Mouse (Mus musculus) liver, embryonic 15.5 days (tissue): ENCODE measurements at regions not wholly inside any gene's neighbourhood (a gene's known extent, or its start where the extent isn't known, plus 50 kb on each side); places are given as distances from the start of the nearest gene placed in this dataset.

Experiments
- ATAC-seq: fragments of 200-750 bp; cut with Nextera tagmentation; 2 replicates; pipeline ENCODE4 v1.8.0; 2017; ENCODE audit warnings: moderate number of reproducible peaks, mild to moderate bottlenecking, moderate library complexity; ENCODE audit not compliant: insufficient read depth
- H3K27ac ChIP-seq: fragments of 300-500 bp; sonication (generic); replicated peaks from 2 replicates; pipeline ENCODE4 v1.5.1; 2015; ENCODE audit warnings: mild to moderate bottlenecking, inconsistent platforms
- H3K27me3 ChIP-seq: fragments of 300-500 bp; sonication (generic); 2 replicates; pipeline ENCODE4 v1.6.1; 2015; ENCODE audit warnings: mild to moderate bottlenecking, inconsistent platforms
- H3K36me3 ChIP-seq: fragments of 300-500 bp; sonication (generic); replicated peaks from 2 replicates; pipeline ENCODE4 v1.6.1; 2015; ENCODE audit warnings: moderate library complexity, mild to moderate bottlenecking, inconsistent platforms
- H3K4me1 ChIP-seq: fragments of 300-500 bp; sonication (generic); replicated peaks from 2 replicates; pipeline ENCODE4 v1.6.1; 2015; ENCODE audit warnings: inconsistent platforms
- H3K4me2 ChIP-seq: fragments of 300-500 bp; sonication (generic); 2 replicates; pipeline ENCODE4 v1.6.1; 2015; ENCODE audit warnings: moderate library complexity, mild to moderate bottlenecking, inconsistent platforms
- H3K4me3 ChIP-seq: fragments of 300-500 bp; sonication (generic); replicated peaks from 2 replicates; pipeline ENCODE4 v1.5.1; 2015; ENCODE audit warnings: mild to moderate bottlenecking, inconsistent platforms
- H3K9ac ChIP-seq: fragments of 300-500 bp; sonication (generic); 2 replicates; pipeline ENCODE4 v1.6.1; 2015; ENCODE audit warnings: moderate library complexity, mild to moderate bottlenecking, inconsistent platforms
- H3K9me3 ChIP-seq: fragments of 300-500 bp; sonication (generic); replicated peaks from 2 replicates; pipeline ENCODE4 v1.6.1; 2016; ENCODE audit warnings: inconsistent platforms
- WGBS: fragments of 180-500 bp; shearing (Covaris S2); methylation state at CpG from one replicate; pipeline ENCODE4 v1.1.7; 2015; ENCODE audit warnings: mixed read lengths; ENCODE audit not compliant: insufficient replicate concordance; 5-methylcytosine and 5-hydroxymethylcytosine counted together

DNA sequence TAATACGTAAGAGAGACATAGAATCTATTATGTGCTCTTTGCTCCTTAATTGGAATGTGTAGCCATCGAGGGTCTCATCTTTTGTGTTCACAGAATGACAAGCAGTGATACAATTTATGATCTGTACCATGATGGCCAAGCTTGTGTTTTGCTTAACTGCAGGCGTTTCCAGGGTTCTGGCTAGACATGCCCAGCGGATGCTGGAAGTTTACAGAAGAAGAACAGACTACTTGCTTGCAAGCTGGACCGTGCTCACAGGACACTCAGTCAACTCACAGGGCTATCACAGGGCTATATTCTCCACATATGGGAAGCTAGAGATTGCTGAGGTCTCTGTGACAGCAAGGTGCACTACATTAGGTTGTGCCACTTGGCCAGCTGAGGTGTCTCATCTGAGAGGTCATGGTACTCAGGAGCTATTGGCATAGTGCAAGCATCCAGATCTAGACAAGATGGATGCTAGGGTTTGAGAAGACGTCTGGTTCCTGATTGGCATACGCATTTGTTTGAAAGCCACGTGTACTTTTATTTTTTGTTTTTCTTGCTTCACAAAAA is 75.2 kb upstream of the Map4k3 start:
- H3K4me3 ChIP-seq: no peak overlapping the region
- H3K27me3 ChIP-seq: no peaks in the 10 kb centered on the region
- H3K9me3 ChIP-seq: no peaks in the 10 kb centered on the region
- H3K4me2 ChIP-seq: no peak overlapping the region
- H3K36me3 ChIP-seq: no peaks in the 10 kb centered on the region
- H3K4me1 ChIP-seq: 0 out of 2 replicates have a peak, but pooled peaks cover 5% of the 10 kb centered on the region
- 64% methylated on average over 8 of the region's 8 CpGs for WGBS
- no peak overlapping the region for H3K9ac ChIP-seq
- no peak overlapping the region for H3K27ac ChIP-seq
- ATAC-seq: no peak

DNA sequence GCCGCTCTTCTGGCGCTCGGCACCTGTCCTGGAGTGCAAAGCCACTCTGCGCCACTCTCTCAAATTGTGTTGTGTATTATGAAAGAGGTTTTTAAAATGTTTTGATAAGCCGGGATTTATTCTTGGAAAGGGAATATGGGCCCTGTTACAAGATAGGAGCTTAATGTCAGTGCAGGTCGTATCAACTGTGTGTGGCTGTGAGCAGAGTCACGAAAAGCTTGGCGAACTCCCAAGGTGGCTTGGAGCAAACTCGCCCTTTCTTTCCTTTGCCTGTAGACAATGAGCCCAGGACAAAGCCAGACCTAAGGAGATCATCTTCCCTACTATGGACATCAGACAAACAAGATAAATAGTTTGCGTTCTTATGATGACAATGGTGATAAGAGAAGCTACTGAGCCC is 74.3 kb upstream of the Map4k3 start:
- no peak overlapping the region for H3K9ac ChIP-seq
- no peak for ATAC-seq

DNA sequence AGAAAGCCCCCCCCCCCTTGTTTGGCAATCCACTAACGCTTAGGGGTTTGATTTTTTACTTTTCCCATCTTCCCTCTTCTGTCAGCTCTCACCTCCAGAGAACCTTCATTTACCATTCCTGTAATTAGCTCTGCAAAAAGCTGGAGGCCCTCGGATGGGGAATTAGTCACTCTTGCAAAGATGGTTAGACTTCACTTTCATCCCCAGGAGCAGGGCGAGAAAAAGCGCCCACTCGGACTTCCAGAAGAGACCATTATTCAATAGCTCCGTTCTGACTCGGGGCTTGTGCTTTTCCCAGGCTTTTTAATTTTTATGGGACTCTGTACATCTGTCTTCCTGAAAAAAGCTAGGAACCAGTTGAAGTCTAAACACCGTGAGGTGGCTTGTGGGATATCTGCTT is 73.7 kb upstream of the Map4k3 start:
- H3K4me3 ChIP-seq: no peak overlapping the region
- no peak overlapping the region for H3K9ac ChIP-seq
- H3K27ac ChIP-seq: no peak overlapping the region
- WGBS: 38% methylated on average over 8 of the region's 8 CpGs
- H3K36me3 ChIP-seq: no peaks in the 10 kb centered on the region
- H3K9me3 ChIP-seq: no peaks in the 10 kb centered on the region
- H3K27me3 ChIP-seq: no peaks in the 10 kb centered on the region
- ATAC-seq: no peak
- H3K4me2 ChIP-seq: no peak overlapping the region
- H3K4me1 ChIP-seq: 0 out of 2 replicates have a peak, but pooled peaks cover 5% of the 10 kb centered on the region

More for the DNA sequence above, 74.3 kb upstream of the Map4k3 start:
- H3K4me2 ChIP-seq: no peak overlapping the region
- H3K27me3 ChIP-seq: no peaks in the 10 kb centered on the region
- 57% methylated on average over 10 of the region's 10 CpGs for WGBS
- no peaks in the 10 kb centered on the region for H3K9me3 ChIP-seq
- H3K4me1 ChIP-seq: 0 out of 2 replicates have a peak, but pooled peaks cover 5% of the 10 kb centered on the region
- H3K4me3 ChIP-seq: no peak overlapping the region
- H3K27ac ChIP-seq: no peak overlapping the region
- H3K36me3 ChIP-seq: no peaks in the 10 kb centered on the region

DNA sequence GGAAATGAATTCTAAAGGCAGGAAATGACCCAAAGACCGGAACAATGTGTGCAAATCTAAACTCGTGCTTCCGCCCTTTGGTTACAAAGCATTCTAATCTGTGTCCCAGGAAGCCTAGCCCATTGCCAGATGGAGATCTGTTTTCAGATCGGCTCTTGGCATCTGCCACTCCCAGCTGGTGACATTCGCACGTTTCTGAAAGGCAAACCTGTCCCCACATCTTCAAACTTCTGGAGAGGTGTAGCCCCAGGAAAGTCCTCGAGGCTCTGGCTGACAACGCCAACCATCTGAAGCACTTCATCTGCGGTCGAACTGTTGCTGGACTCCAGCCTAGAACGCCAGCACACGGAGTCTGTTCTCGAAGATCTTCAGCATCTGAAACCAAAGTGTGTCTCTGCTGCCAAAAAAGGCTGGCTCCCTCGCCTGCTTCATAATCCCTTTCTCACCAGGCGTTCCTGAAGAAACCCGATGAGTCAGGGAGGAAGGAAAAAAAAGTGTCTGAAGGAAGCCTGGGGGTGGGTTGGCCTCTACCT is 73.2 kb upstream of the Map4k3 start:
- H3K4me1 ChIP-seq: 0 out of 2 replicates have a peak, but pooled peaks cover 5% of the 10 kb centered on the region
- no peak overlapping the region for H3K4me3 ChIP-seq
- ATAC-seq: no peak
- H3K9me3 ChIP-seq: no peaks in the 10 kb centered on the region
- no peak overlapping the region for H3K9ac ChIP-seq
- H3K27me3 ChIP-seq: no peaks in the 10 kb centered on the region
- no peaks in the 10 kb centered on the region for H3K36me3 ChIP-seq
- H3K4me2 ChIP-seq: peak overlapping the region; percentile 29
- WGBS: 9% methylated on average over 16 of the region's 16 CpGs
- no peak overlapping the region for H3K27ac ChIP-seq

DNA sequence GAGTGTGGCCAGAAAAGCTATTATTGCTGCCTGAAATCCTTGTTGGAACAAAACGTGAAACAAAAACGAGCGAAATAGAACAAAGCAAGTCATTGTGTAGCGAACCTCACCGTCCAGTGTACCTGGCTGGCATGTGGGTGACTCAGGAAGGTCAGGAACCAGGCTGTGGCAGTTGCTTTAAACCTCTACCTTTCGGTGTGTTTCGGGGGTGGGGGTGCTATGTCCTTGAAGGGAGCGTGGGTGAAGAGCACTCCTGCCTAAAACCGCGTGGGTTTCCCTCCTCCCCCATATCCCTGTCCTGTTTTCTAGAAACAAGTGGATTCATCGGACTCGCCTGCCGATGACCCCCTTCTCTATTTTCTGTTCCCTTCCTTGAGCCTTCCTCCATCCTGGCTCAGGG is 72.6 kb upstream of the Map4k3 start:
- peak overlapping the region; percentile 29; the same call in 1 of the 2 replicates for H3K4me2 ChIP-seq
- H3K4me3 ChIP-seq: no peak overlapping the region
- no peak for ATAC-seq
- H3K27me3 ChIP-seq: no peaks in the 10 kb centered on the region
- 0 out of 2 replicates have a peak, but pooled peaks cover 5% of the 10 kb centered on the region for H3K4me1 ChIP-seq
- no peak overlapping the region for H3K27ac ChIP-seq
- WGBS: 54% methylated on average over 13 of the region's 13 CpGs
- H3K36me3 ChIP-seq: no peaks in the 10 kb centered on the region
- H3K9me3 ChIP-seq: no peaks in the 10 kb centered on the region
- no peak overlapping the region for H3K9ac ChIP-seq

DNA sequence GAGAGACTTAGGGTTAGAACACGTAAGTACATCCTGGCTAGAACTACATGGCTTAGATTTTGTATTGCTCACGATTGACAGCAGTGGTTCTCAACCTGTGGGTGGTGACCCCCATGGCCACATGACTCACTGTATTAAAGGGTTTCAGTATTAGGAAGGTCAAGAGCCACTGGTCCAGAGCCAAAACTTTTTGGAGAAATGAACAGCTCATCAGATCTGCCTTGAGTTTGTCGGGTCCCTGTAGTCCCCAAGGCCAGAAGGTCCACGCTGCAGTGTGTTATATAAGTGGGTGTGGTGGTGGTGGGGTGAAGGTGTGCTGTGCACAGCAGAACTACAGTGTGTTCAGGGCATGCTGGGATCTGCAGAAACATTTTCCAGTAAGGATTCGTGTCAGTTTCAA is 72.2 kb upstream of the Map4k3 start:
- H3K9ac ChIP-seq: no peak overlapping the region
- no peaks in the 10 kb centered on the region for H3K9me3 ChIP-seq
- 52% methylated on average over 5 of the region's 5 CpGs for whole genome bisulfite sequencing
- H3K4me3 ChIP-seq: no peak overlapping the region
- ATAC-seq: no peak
- H3K4me1 ChIP-seq: 0 out of 2 replicates have a peak, but pooled peaks cover 5% of the 10 kb centered on the region
- H3K27ac ChIP-seq: no peak overlapping the region
- H3K36me3 ChIP-seq: no peaks in the 10 kb centered on the region
- H3K27me3 ChIP-seq: no peaks in the 10 kb centered on the region
- H3K4me2 ChIP-seq: no peak overlapping the region

DNA sequence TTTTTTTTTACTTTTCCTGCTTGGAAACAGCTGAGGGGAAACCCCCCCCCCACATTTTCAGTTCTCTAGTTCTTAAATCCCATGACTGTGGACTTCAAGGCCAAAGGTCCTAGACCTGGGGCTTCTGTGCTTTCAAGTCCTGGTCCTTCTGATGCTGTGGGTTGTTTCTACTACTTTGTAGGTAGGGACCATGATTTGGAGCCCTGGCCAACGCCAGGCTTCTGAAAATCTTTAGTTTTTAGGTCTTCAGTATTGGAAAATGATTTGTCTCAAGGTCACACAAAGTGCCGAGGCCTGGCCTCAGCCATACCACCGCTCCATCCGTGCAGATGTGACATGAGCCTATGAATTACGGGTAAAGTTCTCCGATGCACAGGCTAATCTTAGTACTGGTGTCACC is 70.8 kb upstream of the Map4k3 start:
- Histone ChIP-seq H3K36me3 (no peaks in the 10 kb centered on the region), H3K4me2 (no peak overlapping the region), H3K9ac (no peak overlapping the region), H3K4me1 (0 out of 2 replicates have a peak, but pooled peaks cover 5% of the 10 kb centered on the region), H3K4me3 (no peak overlapping the region), H3K9me3 (no peaks in the 10 kb centered on the region), H3K27ac (no peak overlapping the region), H3K27me3 (no peaks in the 10 kb centered on the region)
- 66% methylated on average over 6 of the region's 6 CpGs for WGBS
- ATAC-seq: no peak

DNA sequence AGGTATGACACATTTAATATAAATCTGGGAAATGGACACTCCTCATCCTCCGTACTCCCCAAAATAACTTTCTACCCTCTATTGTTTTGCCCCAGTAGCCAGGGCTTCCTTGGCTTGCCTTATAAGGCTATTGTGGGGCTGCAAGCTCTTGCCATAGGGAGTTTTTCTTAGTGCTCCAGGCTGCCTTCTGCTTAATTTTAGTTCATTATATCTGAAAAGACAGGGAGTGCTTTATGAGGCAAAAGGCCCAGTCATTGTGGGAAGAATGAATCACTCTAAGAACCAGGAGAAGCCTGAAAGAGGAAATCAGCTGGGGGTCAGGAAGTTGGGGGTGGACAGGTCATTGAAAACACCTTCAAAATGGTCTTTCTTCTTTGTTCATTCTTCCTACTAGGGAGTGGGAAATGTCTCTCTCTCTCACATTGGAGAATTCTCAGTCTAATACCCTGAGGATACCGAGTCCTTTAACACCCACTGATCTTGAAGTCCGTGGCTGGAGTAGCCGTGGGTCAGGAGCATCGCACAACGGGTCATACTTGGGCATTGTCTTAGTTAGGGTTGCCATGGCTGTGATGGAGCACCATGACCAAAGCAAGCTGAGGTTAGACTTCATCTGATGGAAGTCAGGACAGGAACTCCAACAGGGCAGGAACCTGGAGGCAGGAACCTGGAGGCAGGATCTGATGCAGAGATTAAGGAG is 70.1 kb upstream of the Map4k3 start:
- Histone ChIP-seq H3K27me3 (no peaks in the 10 kb centered on the region), H3K4me2 (no peak overlapping the region), H3K4me1 (0 out of 2 replicates have a peak, but pooled peaks cover 5% of the 10 kb centered on the region), H3K9ac (no peak overlapping the region), H3K36me3 (no peaks in the 10 kb centered on the region), H3K9me3 (no peaks in the 10 kb centered on the region), H3K27ac (no peak overlapping the region), H3K4me3 (no peak overlapping the region)
- ATAC-seq: no peak
- 71% methylated on average over 6 of the region's 6 CpGs for WGBS

DNA sequence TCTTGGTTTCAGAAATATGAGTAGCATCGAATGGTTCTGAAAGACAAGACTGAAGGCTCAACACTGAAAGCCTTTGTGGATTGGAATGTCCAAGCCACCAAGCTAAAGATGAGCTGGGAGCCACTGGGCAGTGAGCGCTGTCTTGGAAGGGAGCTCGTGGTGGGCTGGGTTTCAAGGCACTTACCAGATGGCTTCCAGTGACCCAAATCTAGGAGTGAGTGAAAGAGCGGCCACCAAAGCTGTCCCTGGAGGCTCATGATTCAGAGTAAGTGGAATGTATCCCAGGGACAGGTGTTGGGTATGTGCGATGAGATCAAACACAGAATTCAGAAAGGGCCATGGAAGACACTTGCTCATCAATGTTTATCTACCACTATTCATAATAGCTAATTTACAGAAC is 68.5 kb upstream of the Map4k3 start:
- Histone ChIP-seq H3K27ac (no peak overlapping the region), H3K36me3 (no peaks in the 10 kb centered on the region), H3K9me3 (no peaks in the 10 kb centered on the region), H3K9ac (no peak overlapping the region), H3K4me2 (no peak overlapping the region), H3K27me3 (no peaks in the 10 kb centered on the region), H3K4me3 (no peak overlapping the region), H3K4me1 (0 out of 2 replicates have a peak, but pooled peaks cover 5% of the 10 kb centered on the region)
- 72% methylated on average over 5 of the region's 5 CpGs for WGBS
- ATAC-seq: no peak

DNA sequence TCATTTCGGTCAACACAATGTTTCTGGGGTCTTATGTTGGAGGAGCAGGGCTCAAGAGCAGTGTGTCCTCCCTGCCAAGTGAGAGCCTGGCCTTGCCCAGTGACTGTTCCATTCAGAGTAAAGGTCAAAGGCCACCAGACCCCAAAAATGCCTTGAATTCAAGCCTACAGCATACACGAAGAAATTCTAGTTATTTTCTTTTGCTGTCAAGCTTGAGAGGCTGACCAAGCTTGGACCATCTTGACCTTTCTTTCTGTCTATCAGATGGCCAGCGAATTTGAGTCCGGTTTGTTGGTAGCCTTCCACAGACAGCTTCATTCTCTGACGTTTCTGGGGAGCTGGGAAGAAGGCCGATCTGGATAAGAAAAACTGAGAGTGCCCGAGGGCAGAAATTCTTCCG is 68.1 kb upstream of the Map4k3 start:
- no peak overlapping the region for H3K27ac ChIP-seq
- H3K4me3 ChIP-seq: no peak overlapping the region
- no peak overlapping the region for H3K9ac ChIP-seq
- H3K4me2 ChIP-seq: no peak overlapping the region
- no peaks in the 10 kb centered on the region for H3K36me3 ChIP-seq
- 70% methylated on average over 8 of the region's 8 CpGs for WGBS
- ATAC-seq: no peak
- 0 out of 2 replicates have a peak, but pooled peaks cover under 1% of the 10 kb centered on the region for H3K4me1 ChIP-seq
- no peaks in the 10 kb centered on the region for H3K27me3 ChIP-seq
- no peaks in the 10 kb centered on the region for H3K9me3 ChIP-seq

DNA sequence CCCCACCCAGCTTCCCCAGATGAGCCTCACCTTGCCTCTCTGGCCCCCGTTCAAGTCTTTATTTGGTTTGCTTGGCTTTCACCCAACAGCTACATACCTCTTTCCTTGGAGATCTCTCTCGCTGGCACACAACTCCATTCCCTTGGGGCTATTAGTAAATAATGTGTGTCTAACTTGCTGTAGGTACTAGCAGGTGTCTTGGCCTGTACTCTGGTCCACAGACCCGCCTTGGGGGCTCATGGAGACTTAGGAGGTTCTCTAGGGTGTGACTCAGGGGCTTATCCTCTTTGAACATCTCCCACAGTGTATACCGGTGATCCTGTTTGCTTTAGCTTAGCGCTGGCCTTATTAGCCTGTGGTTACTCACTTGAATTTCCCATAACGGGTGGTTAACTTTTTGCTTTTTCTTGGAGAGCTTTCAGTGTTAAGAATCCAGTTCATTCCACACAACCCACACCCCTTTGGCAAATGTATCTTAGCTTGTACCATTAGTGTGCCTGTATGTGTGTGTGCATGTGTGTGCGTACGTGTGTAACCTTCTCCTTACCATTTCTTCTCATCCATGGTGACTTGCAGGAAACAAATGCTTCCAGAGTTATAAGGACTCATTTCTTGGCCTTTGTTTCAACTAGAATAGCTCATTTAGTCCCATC is 67.3 kb upstream of the Map4k3 start:
- Histone ChIP-seq H3K27ac (no peak overlapping the region), H3K4me1 (no peaks in the 10 kb centered on the region), H3K36me3 (no peaks in the 10 kb centered on the region), H3K4me2 (no peak overlapping the region), H3K4me3 (no peak overlapping the region), H3K9ac (no peak overlapping the region), H3K27me3 (no peaks in the 10 kb centered on the region), H3K9me3 (no peaks in the 10 kb centered on the region)
- 70% methylated on average over 8 of the region's 8 CpGs for WGBS
- ATAC-seq: no peak
